Mouse (Mus musculus) ES-Bruce4 (cell line): ENCODE data around the gene Ypel2.

Experiments used
- CTCF ChIP-seq: IDR thresholded peaks from one replicate; pipeline ENCODE4 v1.8.1; 2011; ENCODE audit warnings: low read depth, low read length
- POLR2A ChIP-seq: IDR thresholded peaks from one replicate; pipeline ENCODE4 v1.8.1; 2011; ENCODE audit warnings: low read length; ENCODE audit not compliant: insufficient read depth

DNA sequence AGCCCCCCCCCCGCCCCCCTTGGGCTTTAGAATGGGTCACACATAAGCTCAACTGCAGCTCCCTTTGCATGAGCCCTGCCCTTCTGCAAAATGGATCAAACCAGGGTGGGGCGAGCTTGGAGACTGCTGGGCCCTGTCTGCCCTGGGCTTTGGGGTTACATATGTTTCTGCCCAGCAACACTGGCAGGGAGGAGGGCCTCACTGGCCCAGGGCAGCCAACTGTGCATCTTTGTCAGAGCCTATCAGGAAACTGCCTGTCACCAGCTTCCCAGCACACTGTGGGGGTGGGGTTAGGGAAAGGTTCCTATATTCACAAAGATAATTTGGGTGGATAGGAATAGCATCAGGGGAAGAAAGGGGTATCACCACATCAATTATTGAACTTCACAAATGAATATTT is 95.1 kb downstream of the Ypel2 start:
- TF ChIP-seq CTCF (no peak), POLR2A (no peak)
